Mouse (Mus musculus) heart, adult 2 months (tissue): ENCODE results near the gene Ydjc.

ENCODE experiments used
- CTCF ChIP-seq: fragments of 200-600 bp; IDR thresholded peaks from 2 replicates; pipeline ENCODE4 v1.8.1; 2022; ENCODE audit warnings: antibody characterized with exemption, mild to moderate bottlenecking, moderate library complexity
- EP300 ChIP-seq: fragments of 200-500 bp; IDR thresholded peaks from 2 replicates; pipeline ENCODE4 v1.6.1; 2011; ENCODE audit warnings: low read depth, low read length, control low read depth; ENCODE audit not compliant: insufficient read depth
- POLR2A ChIP-seq: fragments of 200-500 bp; IDR thresholded peaks from 2 replicates; pipeline ENCODE4 v1.6.1; 2011; ENCODE audit warnings: mild to moderate bottlenecking, low read depth, low read length, control low read depth; ENCODE audit not compliant: insufficient read depth

DNA sequence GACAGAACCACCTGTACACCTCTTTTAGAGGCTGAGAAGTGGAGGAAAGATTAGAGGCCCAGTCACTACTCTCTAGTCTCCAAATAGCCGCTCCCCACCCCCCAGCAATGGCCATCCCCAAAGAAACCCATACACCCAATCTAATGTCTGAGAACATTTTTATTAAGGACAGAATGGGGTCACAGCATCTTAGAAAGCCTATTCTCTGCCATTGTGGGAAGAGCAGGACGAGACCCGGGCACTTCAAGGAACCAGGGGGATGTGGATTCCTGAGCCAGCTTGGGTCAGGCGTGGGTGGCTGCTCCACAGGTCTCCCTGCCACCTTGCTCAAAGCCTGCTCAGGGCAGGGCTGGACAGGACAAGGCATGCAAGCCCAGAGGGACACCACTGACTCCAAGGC is 7.5 kb downstream of the Ydjc start:
- no peak for TF ChIP-seq POLR2A
- TF ChIP-seq CTCF: no peak
- TF ChIP-seq EP300: no peak
